Mouse (Mus musculus) forebrain, embryonic 15.5 days (tissue): ENCODE results near the gene Ctnnbl1. TPM values are rescaled to one million over a fixed set of nuclear protein-coding genes. Genes with fewer than 3 reads are reported as not detected.
A peak's percentile ranks its signal among the peaks of the same experiment; 100 is the strongest.

Experiments
- ATAC-seq: fragments of 200-750 bp; cut with Nextera tagmentation; replicated peaks from 2 replicates; pipeline ENCODE4 v1.8.0; 2017; ENCODE audit warnings: mild to moderate bottlenecking, moderate TSS enrichment, moderate library complexity
- H3K27ac ChIP-seq: fragments of 300-500 bp; sonication (generic); replicated peaks from 2 replicates; pipeline ENCODE4 v1.5.1; 2015; ENCODE audit warnings: mild to moderate bottlenecking, inconsistent platforms
- H3K27me3 ChIP-seq: fragments of 300-500 bp; sonication (generic); 2 replicates; pipeline ENCODE4 v1.6.1; 2015; ENCODE audit warnings: inconsistent platforms
- H3K36me3 ChIP-seq: fragments of 300-500 bp; sonication (generic); 2 replicates; pipeline ENCODE4 v1.6.1; 2015; ENCODE audit warnings: mild to moderate bottlenecking, inconsistent platforms
- H3K4me1 ChIP-seq: fragments of 300-500 bp; sonication (generic); 2 replicates; pipeline ENCODE4 v1.6.1; 2015; ENCODE audit warnings: inconsistent platforms
- H3K4me2 ChIP-seq: fragments of 300-500 bp; sonication (generic); replicated peaks from 2 replicates; pipeline ENCODE4 v1.6.1; 2015; ENCODE audit warnings: mild to moderate bottlenecking, inconsistent platforms
- H3K4me3 ChIP-seq: fragments of 300-500 bp; sonication (generic); 2 replicates; pipeline ENCODE4 v1.5.1; 2015; ENCODE audit warnings: mild to moderate bottlenecking, inconsistent platforms
- H3K9ac ChIP-seq: fragments of 300-500 bp; sonication (generic); replicated peaks from 2 replicates; pipeline ENCODE4 v1.6.1; 2015; ENCODE audit warnings: mild to moderate bottlenecking, inconsistent platforms
- H3K9me3 ChIP-seq: fragments of 300-500 bp; sonication (generic); 2 replicates; pipeline ENCODE4 v1.6.1; 2016; ENCODE audit warnings: inconsistent platforms
- WGBS: fragments of 180-500 bp; shearing (Covaris S2); methylation state at CpG from one replicate; pipeline ENCODE4 v1.1.7; 2015; ENCODE audit warnings: mixed read lengths; 5-methylcytosine and 5-hydroxymethylcytosine counted together
- polyA plus RNA-seq: library from polyadenylated mRNA; unstranded; fragments of >200 nt; fragmentation: Nextera tagmentation; extraction: Ambion mirVana; gene quantifications from 2 replicates; pipeline ENCODE4 v1.2.1, GENCODE M21; 2015

Ctnnbl1 gene
- polyA plus RNA-seq, 1 experiment from 2014 or later = 81.1 TPM

DNA sequence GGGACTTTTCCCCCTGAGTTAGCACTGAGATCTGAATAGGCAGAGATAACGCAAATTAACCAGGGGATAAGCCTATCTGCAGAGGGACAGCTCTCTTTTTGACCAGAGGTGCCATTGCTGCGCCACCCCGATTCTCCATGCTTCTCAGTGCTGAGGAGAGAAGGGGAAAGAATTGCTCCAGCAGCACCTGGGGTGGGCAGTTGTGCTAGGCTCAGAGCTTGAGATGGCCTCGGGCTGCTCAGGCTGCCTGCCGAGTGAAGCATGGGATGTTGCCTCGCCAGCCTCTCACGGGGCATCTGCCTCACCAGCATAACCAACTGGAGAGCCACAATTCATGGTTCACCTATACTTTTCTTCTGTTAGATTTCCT lies 15.2 kb downstream of the Ctnnbl1 start:
- H3K4me3 ChIP-seq = no peak overlapping the region
- peak overlapping the region; percentile 88 for H3K27ac ChIP-seq
- H3K4me2 ChIP-seq = peak overlapping the region; percentile 31; the same call in 1 of the 2 replicates
- no peak for ATAC-seq
- peak overlapping the region; percentile 3; the same call in 1 of the 2 replicates for H3K9ac ChIP-seq
- H3K9me3 ChIP-seq = no peaks in the 10 kb centered on the region
- peaks cover 57% of the 10 kb centered on the region for H3K4me1 ChIP-seq
- 45% methylated on average over 7 of the region's 7 CpGs for WGBS
- H3K36me3 ChIP-seq = no peaks in the 10 kb centered on the region
- no peaks in the 10 kb centered on the region for H3K27me3 ChIP-seq

DNA sequence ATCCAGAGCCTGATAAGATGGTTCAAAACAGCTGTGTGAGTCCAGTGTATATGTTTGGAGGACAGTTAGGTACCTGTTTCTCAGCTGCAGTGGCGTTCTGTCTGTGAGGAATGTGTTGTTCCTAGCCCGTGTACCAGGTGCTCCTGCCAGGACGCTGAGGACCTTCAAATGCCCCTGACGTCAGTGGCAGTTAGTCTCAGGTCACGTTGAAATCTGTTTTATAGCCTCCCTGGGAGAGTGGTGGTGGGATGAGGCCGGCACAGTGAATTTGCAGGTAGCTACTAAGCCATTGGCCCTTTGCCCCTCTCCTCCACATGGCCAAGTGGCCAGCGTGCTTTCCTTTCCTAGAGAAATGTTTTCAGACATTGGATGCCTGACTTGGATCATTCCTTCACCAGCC lies 18.6 kb downstream of the Ctnnbl1 start:
- Histone ChIP-seq H3K27me3 (no peaks in the 10 kb centered on the region), H3K4me3 (no peak overlapping the region), H3K27ac (no peak overlapping the region), H3K9me3 (no peaks in the 10 kb centered on the region), H3K4me1 (peaks cover 46% of the 10 kb centered on the region), H3K4me2 (no peak overlapping the region), H3K9ac (no peak overlapping the region), H3K36me3 (no peaks in the 10 kb centered on the region)
- no peak for ATAC-seq
- WGBS = 90% methylated on average over 7 of the region's 7 CpGs

DNA sequence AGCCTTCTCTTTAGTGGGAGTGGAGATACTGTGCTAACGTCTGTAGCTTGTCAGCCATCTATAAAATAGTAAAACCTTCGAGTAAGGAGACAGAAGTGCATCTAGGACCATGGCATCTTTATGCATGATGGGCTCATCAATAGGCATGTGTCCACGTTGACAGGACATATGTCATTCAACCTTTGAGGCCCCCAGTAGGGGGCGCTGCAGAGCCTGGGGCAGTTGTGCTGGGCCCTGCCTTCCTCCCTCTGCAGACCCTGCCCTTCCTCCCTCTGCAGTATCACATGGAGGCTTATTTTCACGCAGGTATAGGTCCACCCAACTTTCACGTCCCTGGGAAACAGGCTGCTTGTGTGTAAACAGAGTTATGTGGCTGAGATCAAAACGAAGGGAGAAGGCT lies 19.0 kb downstream of the Ctnnbl1 start:
- ATAC-seq = no peak
- Histone ChIP-seq H3K36me3 (no peaks in the 10 kb centered on the region), H3K4me1 (peaks cover 42% of the 10 kb centered on the region), H3K9ac (no peak overlapping the region), H3K9me3 (no peaks in the 10 kb centered on the region), H3K27me3 (no peaks in the 10 kb centered on the region), H3K4me2 (no peak overlapping the region), H3K4me3 (no peak overlapping the region), H3K27ac (no peak overlapping the region)
- WGBS = 84% methylated on average over 7 of the region's 7 CpGs

DNA sequence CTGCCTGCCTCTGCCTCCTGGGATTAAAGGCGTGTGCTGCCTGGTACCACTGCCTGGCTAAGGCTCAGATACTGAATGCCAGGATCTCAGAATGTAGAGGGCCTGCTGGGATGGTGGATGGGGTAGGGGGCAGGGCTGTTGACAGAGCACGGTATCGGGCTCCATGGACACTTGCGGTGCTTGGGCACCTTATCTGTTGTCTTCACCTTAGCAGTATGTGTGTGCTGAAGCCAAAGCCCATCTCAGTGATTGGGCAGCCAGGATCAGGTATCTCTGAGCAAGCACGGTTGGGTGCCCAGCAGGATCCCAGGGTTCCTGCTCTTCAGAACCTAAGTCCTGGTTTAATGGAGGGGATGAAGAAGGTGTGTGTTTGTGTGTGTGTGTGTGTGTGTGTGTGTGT lies 21.2 kb downstream of the Ctnnbl1 start:
- WGBS = 86% methylated on average over 5 of the region's 5 CpGs
- ATAC-seq = no peak
- Histone ChIP-seq H3K36me3 (0 out of 2 replicates have a peak, but pooled peaks cover 3% of the 10 kb centered on the region), H3K4me3 (no peak overlapping the region), H3K9me3 (no peaks in the 10 kb centered on the region), H3K27ac (no peak overlapping the region), H3K9ac (no peak overlapping the region), H3K27me3 (no peaks in the 10 kb centered on the region), H3K4me1 (peaks cover 20% of the 10 kb centered on the region), H3K4me2 (no peak overlapping the region)

DNA sequence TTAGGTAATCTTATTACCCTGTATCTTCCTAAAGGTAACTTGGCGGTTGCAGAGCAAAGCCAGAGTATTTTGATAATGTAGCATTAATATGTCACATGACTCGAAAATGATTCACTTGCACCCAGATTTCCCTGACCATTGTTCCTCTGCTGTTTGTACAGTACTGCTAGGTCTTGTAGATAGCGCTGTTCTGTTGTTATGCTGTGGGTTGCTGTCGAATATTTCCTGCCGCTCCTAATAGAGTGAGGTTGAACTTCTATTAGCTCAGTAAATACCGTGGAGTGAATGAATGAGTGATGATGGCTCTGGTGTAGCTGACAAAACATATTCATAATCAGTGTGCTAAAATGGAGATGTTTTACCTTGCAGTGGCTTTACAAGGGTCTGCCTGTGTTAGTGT lies 22.5 kb downstream of the Ctnnbl1 start:
- ATAC-seq = no peak
- H3K27ac ChIP-seq = no peak overlapping the region
- H3K27me3 ChIP-seq = no peaks in the 10 kb centered on the region
- no peak overlapping the region for H3K9ac ChIP-seq
- 82% methylated on average over 6 of the region's 6 CpGs for WGBS
- no peaks in the 10 kb centered on the region for H3K9me3 ChIP-seq
- H3K36me3 ChIP-seq = 0 out of 2 replicates have a peak, but pooled peaks cover 3% of the 10 kb centered on the region
- no peak overlapping the region for H3K4me2 ChIP-seq
- H3K4me1 ChIP-seq = peaks cover 8% of the 10 kb centered on the region
- H3K4me3 ChIP-seq = no peak overlapping the region

DNA sequence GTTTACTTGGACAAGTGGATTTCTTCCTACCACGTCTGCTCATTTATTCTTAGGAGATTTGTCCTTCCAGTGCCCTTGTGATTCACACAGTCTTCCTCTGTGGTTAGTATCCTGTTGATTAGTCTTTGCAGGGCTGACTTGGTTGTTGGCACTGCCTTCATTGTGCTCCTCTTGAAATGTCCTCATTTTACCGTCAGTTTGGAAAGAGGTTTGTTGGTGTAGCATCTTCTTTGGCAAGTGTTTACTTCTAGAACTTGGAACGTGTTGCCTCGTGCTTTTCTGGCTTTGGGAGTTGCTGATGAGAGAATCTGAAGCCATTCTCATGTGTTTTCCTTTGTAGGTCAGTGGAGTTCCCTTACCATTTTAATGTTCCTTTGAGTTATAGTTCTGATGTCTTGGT lies 25.7 kb downstream of the Ctnnbl1 start:
- no peaks in the 10 kb centered on the region for H3K9me3 ChIP-seq
- 77% methylated on average over 4 of the region's 4 CpGs for WGBS
- H3K27me3 ChIP-seq = no peaks in the 10 kb centered on the region
- H3K36me3 ChIP-seq = 0 out of 2 replicates have a peak, but pooled peaks cover 3% of the 10 kb centered on the region
- H3K4me3 ChIP-seq = no peak overlapping the region
- no peak for ATAC-seq
- no peak overlapping the region for H3K4me2 ChIP-seq
- peaks cover 17% of the 10 kb centered on the region for H3K4me1 ChIP-seq
- no peak overlapping the region for H3K9ac ChIP-seq
- H3K27ac ChIP-seq = no peak overlapping the region

DNA sequence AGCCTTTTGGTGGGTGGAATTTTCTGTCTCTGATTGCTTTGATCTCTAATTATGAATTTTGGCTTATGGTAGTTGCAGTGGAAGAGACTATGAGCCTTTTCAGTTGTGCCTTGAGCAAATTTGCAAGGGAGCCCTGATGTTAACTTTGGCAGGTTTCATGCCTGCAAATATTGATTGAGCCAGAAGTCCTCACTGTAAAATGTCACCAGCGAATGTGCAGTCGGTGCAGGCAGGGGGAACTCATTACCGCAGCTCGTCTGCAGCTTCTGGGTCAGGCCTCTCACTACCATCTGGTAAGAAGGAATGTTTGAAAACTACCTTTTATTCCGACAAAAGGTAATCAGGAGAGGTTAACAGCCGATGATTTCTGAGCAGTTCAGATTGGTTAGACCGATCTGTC lies 29.4 kb downstream of the Ctnnbl1 start:
- WGBS = 54% methylated on average over 7 of the region's 7 CpGs
- Histone ChIP-seq H3K4me2 (no peak overlapping the region), H3K27ac (peak overlapping the region; percentile 24), H3K36me3 (0 out of 2 replicates have a peak, but pooled peaks cover 3% of the 10 kb centered on the region), H3K4me1 (peaks cover 30% of the 10 kb centered on the region), H3K27me3 (no peaks in the 10 kb centered on the region), H3K4me3 (no peak overlapping the region), H3K9me3 (no peaks in the 10 kb centered on the region), H3K9ac (no peak overlapping the region)
- no peak for ATAC-seq

DNA sequence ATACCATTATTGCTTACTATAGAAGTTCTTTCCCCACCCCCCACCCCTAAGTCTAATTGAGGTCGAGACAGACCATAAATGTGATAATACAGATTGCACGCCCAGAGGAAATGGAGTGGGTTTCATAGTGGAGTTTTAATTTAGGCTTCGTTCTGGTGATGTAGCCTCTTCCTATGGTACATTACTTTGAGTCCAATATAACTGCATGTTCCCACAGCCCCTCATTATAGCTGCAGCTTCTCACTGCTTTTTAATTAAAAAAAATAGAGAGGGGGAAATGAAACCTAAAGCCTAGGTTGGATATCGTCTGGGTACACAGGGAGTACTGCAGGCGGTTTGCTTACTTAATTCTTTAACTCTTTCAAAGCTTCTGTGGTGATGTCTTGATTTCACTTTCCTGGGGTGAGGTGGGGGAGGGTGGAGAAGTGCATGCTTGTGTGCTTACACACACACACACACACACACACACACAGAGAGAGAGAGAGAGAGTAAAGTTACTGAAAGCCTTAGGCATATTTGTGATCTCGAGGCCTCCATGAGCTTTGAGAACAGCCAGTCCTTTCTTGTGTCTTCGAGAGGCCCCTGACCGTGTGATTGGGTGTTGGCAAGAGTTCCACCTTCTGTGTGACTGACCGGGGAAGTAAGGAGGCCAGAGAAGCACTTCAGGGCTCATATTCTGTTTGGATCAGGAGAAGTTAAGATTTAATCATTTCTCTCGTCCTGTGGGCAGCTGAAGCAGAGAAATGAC lies 31.7 kb downstream of the Ctnnbl1 start:
- no peaks in the 10 kb centered on the region for H3K36me3 ChIP-seq
- H3K4me2 ChIP-seq = no peak overlapping the region
- H3K4me1 ChIP-seq = peaks cover 39% of the 10 kb centered on the region
- H3K27ac ChIP-seq = no peak overlapping the region
- no peaks in the 10 kb centered on the region for H3K27me3 ChIP-seq
- ATAC-seq = no peak
- no peak overlapping the region for H3K9ac ChIP-seq
- WGBS = 35% methylated on average over 10 of the region's 10 CpGs
- H3K9me3 ChIP-seq = no peaks in the 10 kb centered on the region
- no peak overlapping the region for H3K4me3 ChIP-seq

DNA sequence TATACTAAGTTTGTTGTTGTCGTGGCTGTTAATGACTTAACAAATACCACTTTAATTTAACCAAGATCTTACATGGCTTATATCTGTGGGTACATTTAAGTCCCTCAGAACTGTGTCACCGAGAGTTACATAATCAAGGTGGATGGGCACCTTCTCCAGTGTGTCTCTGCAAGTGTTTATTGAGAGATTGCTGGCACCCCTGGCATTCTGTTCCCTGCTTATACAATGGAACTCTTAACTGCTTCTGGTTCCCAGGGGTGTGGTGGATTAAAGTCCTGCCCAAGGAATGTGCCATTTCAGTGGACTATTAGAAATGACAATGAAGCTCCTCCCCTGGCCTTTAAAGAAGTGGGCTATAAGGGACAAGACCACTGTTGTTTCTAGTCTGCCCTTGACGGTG lies 33.6 kb downstream of the Ctnnbl1 start:
- Histone ChIP-seq H3K36me3 (peaks cover 12% of the 10 kb centered on the region), H3K27ac (no peak overlapping the region), H3K9ac (no peak overlapping the region), H3K4me2 (no peak overlapping the region), H3K27me3 (no peaks in the 10 kb centered on the region), H3K4me1 (peaks cover 38% of the 10 kb centered on the region), H3K4me3 (no peak overlapping the region), H3K9me3 (no peaks in the 10 kb centered on the region)
- no peak for ATAC-seq
- WGBS = 44% methylated on average over 3 of the region's 3 CpGs

DNA sequence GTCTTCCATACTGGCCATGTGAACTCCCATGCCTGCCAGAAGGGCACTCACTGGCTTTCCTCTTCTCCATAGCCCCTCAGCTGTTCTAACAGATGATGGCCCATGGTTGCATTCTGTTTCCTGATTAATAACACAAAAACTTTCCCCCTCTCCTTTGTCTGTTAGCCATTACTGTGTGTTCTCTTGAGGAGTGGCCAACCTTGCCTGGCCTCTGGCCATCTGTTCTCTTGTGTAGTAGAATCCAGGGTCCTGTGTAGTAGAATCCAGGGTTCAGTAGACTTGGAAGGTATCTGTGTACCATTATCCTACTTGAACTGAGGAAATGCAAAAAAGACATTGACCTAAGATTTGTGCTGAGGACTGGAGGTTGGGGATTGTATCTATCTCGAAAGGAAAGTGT lies 36.5 kb downstream of the Ctnnbl1 start:
- Histone ChIP-seq H3K4me1 (peaks cover 16% of the 10 kb centered on the region), H3K4me2 (no peak overlapping the region), H3K36me3 (peaks cover 13% of the 10 kb centered on the region), H3K9me3 (no peaks in the 10 kb centered on the region), H3K27ac (no peak overlapping the region), H3K27me3 (no peaks in the 10 kb centered on the region), H3K4me3 (no peak overlapping the region), H3K9ac (no peak overlapping the region)
- WGBS = 88% methylated on average over 1 of the region's 1 CpGs
- no peak for ATAC-seq

DNA sequence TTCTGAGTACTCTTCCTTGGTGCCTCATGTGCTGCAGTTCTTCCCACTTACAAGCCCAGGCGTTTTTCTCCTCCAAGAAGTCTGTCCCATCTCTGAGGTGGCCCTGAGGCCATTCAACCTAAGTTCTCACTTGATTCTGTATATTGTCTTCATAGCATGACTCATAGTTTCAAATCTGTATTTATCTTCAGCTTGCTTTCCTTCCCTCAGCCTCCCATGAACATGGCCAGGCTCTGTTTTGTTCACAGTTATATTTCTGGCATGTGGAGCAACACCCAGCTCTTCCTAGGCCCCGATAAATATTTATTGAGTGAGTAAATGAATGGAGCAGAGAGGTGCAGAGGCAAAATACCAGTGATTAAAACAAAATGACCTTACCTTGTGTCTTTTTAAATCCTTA lies 38.8 kb downstream of the Ctnnbl1 start:
- Histone ChIP-seq H3K4me1 (peaks cover 9% of the 10 kb centered on the region; the same call in 1 of the 2 replicates), H3K4me3 (no peak overlapping the region), H3K4me2 (no peak overlapping the region), H3K36me3 (peaks cover 13% of the 10 kb centered on the region), H3K27me3 (no peaks in the 10 kb centered on the region), H3K9me3 (no peaks in the 10 kb centered on the region), H3K27ac (no peak overlapping the region), H3K9ac (no peak overlapping the region)
- WGBS = 73% methylated on average over 2 of the region's 2 CpGs
- ATAC-seq = no peak

DNA sequence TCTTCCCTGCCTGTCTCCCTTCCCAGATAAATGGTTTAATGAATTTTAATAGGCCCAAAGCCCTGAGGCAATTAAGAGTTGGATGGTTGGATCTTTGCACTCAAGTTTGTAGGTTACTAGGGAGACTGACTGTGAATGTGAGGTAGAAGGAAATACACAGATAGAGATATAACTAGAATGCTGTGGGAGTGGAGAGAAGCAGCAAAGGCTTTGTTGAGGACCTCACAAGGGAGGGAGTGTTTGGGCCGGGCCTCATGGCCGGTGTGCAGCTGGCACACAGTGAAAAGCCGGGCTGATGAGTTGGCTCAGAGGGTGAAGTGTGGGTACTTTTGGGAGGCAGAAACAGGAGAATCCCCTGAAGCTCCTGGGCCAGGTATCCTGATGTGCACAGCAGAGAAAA lies 43.8 kb downstream of the Ctnnbl1 start:
- no peak overlapping the region for H3K27ac ChIP-seq
- no peaks in the 10 kb centered on the region for H3K27me3 ChIP-seq
- 37% methylated on average over 3 of the region's 3 CpGs for WGBS
- no peaks in the 10 kb centered on the region for H3K36me3 ChIP-seq
- no peak overlapping the region for H3K4me2 ChIP-seq
- H3K9ac ChIP-seq = no peak overlapping the region
- H3K4me1 ChIP-seq = peaks cover 3% of the 10 kb centered on the region; the same call in 1 of the 2 replicates
- no peaks in the 10 kb centered on the region for H3K9me3 ChIP-seq
- ATAC-seq = no peak
- no peak overlapping the region for H3K4me3 ChIP-seq

DNA sequence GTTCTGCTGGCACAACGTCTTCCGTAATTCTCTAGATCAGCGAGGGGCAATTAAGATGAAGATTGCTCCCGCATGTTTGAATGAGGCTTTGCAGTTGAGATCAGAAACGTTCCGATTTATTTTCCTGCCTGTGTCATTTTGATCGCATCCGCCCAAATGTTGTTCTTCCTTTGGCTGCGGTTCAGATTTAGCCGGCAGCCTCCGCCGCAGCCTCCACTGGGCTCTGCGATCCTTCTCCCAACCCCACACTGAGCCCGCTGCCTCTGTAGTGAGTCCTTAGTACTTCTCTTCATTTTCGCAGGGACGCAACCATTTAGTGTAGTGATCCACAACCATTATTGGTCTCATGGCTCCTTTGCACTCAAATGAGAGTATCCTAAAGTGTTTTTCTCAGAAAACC lies 46.0 kb downstream of the Ctnnbl1 start:
- H3K9me3 ChIP-seq = no peaks in the 10 kb centered on the region
- ATAC-seq = no peak
- H3K27ac ChIP-seq = 0 out of 2 replicates have a peak overlapping the region, but pooled peaks have one; percentile 15
- H3K9ac ChIP-seq = no peak overlapping the region
- peaks cover 3% of the 10 kb centered on the region; the same call in 1 of the 2 replicates for H3K4me1 ChIP-seq
- no peaks in the 10 kb centered on the region for H3K36me3 ChIP-seq
- 69% methylated on average over 16 of the region's 16 CpGs for WGBS
- H3K4me3 ChIP-seq = no peak overlapping the region
- H3K4me2 ChIP-seq = no peak overlapping the region
- H3K27me3 ChIP-seq = no peaks in the 10 kb centered on the region
